Mouse (Mus musculus) embryonic fibroblast, embryonic 13.5 days (primary cell): ENCODE measurements around the gene Ctns.

Source experiments
- CTCF ChIP-seq: IDR thresholded peaks from 2 replicates; pipeline ENCODE4 v1.5.1; 2011; ENCODE audit warnings: mild to moderate bottlenecking, control low read depth, low read length, moderate library complexity, borderline replicate concordance; ENCODE audit not compliant: insufficient read depth
- POLR2A ChIP-seq: IDR thresholded peaks from 2 replicates; pipeline ENCODE4 v1.6.1; 2011; ENCODE audit warnings: low read depth, mild to moderate bottlenecking, control low read depth, low read length, moderate library complexity

DNA sequence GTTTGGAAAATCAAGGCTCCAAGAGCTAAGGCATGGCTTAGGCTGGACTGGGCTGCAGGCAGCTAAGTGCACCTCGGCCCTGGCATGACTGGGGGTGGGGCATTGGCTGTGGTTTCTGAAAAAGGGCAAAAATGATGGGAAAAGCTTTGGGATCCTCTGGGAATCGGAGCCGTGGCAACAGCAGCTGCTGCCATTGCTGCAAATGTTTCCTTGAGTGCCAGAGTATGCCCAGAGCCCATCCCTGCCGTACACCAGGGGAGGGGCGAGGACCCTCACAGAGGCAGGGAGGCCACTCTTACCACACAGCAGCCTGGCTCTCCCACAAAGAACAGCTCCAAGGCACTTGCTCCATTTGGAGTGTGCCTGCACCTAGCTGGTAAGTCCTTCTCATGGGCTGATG, 35.1 kb upstream of the Ctns start, which contains the start of gene Trpv1:
- TF ChIP-seq CTCF (no peak), POLR2A (no peak)
